Mouse (Mus musculus) limb, embryonic 14.5 days (tissue): Measurements from ENCODE around the gene 1700017B05Rik. TPM values are rescaled to one million over a fixed set of nuclear protein-coding genes. Genes with fewer than 3 reads are reported as not detected.

Experiments used
- ATAC-seq: fragments of 200-750 bp; cut with Nextera tagmentation; 2 replicates; pipeline ENCODE4 v1.8.0; 2017; ENCODE audit warnings: low read depth, moderate number of reproducible peaks, moderate TSS enrichment; ENCODE audit not compliant: low FRiP score
- DNase-seq: peaks from one replicate; pipeline ENCODE4 v3.0.0-alpha.2; 2015; ENCODE audit warnings: low spot score
- H3K27ac ChIP-seq: fragments of 300-500 bp; sonication (generic); replicated peaks from 2 replicates; pipeline ENCODE4 v1.5.1; 2014; ENCODE audit warnings: low read depth, mild to moderate bottlenecking, low read length, moderate library complexity, mixed read lengths
- H3K27me3 ChIP-seq: fragments of 300-500 bp; sonication (generic); 2 replicates; pipeline ENCODE4 v1.6.1; 2014; ENCODE audit warnings: low read length, mixed read lengths; ENCODE audit not compliant: control insufficient read depth, insufficient read depth
- H3K36me3 ChIP-seq: fragments of 300-500 bp; sonication (generic); 2 replicates; pipeline ENCODE4 v1.6.1; 2014; ENCODE audit warnings: mild to moderate bottlenecking, low read length, moderate library complexity, mixed read lengths; ENCODE audit not compliant: control insufficient read depth, insufficient read depth
- H3K4me1 ChIP-seq: fragments of 300-500 bp; sonication (generic); 2 replicates; pipeline ENCODE4 v1.6.1; 2014; ENCODE audit warnings: antibody characterized with exemption, low read length, mixed read lengths; ENCODE audit not compliant: control insufficient read depth, insufficient read depth
- H3K4me2 ChIP-seq: fragments of 300-500 bp; sonication (generic); replicated peaks from 2 replicates; pipeline ENCODE4 v1.6.1; 2014; ENCODE audit warnings: low read depth, mild to moderate bottlenecking, low read length, moderate library complexity; ENCODE audit not compliant: severe bottlenecking
- H3K4me3 ChIP-seq: fragments of 300-500 bp; sonication (generic); replicated peaks from 2 replicates; pipeline ENCODE4 v1.5.1; 2014; ENCODE audit warnings: low read length
- H3K9ac ChIP-seq: fragments of 300-500 bp; sonication (generic); 2 replicates; pipeline ENCODE4 v1.6.1; 2014; ENCODE audit warnings: mild to moderate bottlenecking, low read depth, low read length, moderate library complexity; ENCODE audit not compliant: severe bottlenecking
- H3K9me3 ChIP-seq: fragments of 300-500 bp; sonication (generic); 2 replicates; pipeline ENCODE4 v1.6.1; 2016; ENCODE audit warnings: low read length; ENCODE audit not compliant: control insufficient read depth
- POLR2A ChIP-seq: fragments of 200-500 bp; IDR thresholded peaks from 2 replicates; pipeline ENCODE4 v1.8.0; 2012; ENCODE audit warnings: inconsistent platforms, mild to moderate bottlenecking, moderate library complexity, borderline replicate concordance; ENCODE audit not compliant: insufficient read depth, insufficient read length; ENCODE audit errors: extremely low read depth
- WGBS: fragments of 180-500 bp; shearing (Covaris S2); extraction: QIAGEN DNeasy Blood & Tissue Kit; methylation state at CpG from one replicate; pipeline ENCODE4 v1.1.7; 2014; 5-methylcytosine and 5-hydroxymethylcytosine counted together
- polyA plus RNA-seq, 2 experiments: library from polyadenylated mRNA; depleted of rRNA in 1 of 2; stranded (reverse) in 1 of 2; unstranded in 1 of 2; fragments of >200 nt; fragmentation: Nextera tagmentation in 1 of 2; extraction: Ambion mirVana in 1 of 2; gene quantifications; 2 replicates each; pipeline versions ENCODE4 v1.2.1 to v1.2.3; 2012 to 2014

The 1700017B05Rik gene
- polyA plus RNA-seq, 2 experiments: 11.1 to 18.0 TPM

DNA sequence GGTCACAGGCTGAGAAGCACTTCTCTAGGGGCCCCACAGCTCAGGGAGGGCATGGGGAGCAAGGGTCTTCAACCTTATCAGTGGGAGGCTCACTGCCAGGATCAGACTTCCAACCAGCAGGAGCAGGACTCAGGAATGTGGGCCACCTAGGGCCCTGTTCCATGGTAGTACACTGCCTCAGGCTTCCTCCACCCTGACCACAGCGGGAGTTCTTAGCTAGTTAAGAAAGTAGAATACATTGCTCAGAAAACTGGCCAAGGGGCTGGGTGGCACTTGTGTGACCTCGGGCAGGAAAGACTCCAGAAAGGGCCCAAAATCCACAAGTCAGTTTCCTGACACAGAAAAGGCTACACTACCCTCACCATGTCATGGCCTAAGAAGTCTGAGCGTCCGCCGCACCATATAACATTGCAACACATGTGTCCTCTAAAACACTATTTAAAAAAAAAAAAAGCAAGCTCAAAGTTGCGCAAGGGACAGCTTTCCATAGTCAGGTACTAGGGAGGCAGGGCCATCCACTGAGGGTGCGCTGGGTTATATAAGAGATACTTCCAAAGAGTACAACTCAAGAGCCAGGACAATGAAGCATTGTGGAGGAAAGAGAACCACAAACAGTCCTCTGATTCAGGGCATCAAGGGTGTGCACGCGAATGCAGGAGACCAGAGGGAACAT is 7.5 kb downstream of the 1700017B05Rik start:
- WGBS: 91% methylated on average over 9 of the region's 9 CpGs
- Histone ChIP-seq H3K4me2 (no peak overlapping the region), H3K9ac (no peak overlapping the region; the same call in 1 of the 2 replicates), H3K27ac (no peak overlapping the region), H3K27me3 (no peaks in the 10 kb centered on the region), H3K9me3 (no peaks in the 10 kb centered on the region), H3K4me3 (no peak overlapping the region), H3K4me1 (no peaks in the 10 kb centered on the region), H3K36me3 (peaks cover 73% of the 10 kb centered on the region)
- no peak for TF ChIP-seq POLR2A
- DNase-seq: no peak
- ATAC-seq: no peak

GRCm38 (mm10) chr9:57254061-57254460 is 8.4 kb downstream of the 1700017B05Rik start:
- Histone ChIP-seq H3K27ac (no peak overlapping the region), H3K9me3 (no peaks in the 10 kb centered on the region), H3K27me3 (no peaks in the 10 kb centered on the region), H3K4me1 (no peaks in the 10 kb centered on the region), H3K9ac (no peak overlapping the region), H3K36me3 (peaks cover 73% of the 10 kb centered on the region), H3K4me3 (no peak overlapping the region), H3K4me2 (no peak overlapping the region)
- no peak for DNase-seq
- ATAC-seq: no peak
- WGBS: 91% methylated on average over 7 of the region's 7 CpGs
- no peak for TF ChIP-seq POLR2A

DNA sequence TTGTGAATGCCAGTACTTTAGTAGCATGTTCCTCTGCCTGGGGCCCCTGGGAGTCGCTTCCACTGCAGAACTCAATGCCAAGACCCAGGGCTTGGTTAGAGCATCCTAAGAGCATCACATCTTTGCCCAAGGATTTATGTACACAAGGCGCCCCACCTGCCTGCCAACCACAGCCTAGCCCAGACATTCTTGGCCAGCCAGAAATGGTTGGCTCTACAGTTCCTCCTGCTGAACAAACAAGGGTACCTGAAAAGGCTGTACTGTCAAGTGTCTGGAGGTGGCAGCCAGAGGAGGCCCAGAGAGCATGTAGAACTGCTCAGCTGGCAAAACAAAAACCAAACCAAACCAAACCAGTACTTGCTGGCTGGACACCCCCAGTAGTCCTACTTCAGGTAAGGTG is 11.3 kb downstream of the 1700017B05Rik start:
- ATAC-seq: no peak
- 84% methylated on average over 2 of the region's 2 CpGs for WGBS

DNA sequence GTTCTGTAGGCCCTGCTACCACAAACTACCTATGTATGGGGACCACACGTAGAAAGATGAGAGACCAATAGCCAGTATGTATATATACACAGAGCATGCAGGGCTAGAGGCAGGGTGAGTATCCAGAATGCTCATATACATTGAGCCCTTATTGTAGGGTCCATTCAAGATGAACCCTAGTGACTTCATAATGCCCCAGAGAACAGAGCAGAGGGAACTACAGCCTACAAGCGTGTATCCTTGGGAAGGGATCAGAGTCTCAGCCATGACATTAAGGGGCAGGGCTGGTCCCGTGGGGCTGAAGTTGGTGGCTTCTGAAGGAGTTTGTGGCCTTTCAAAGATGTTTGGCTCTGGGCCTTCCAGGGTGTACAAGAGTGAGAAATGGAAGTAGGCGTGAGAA is 12.4 kb downstream of the 1700017B05Rik start:
- 92% methylated on average over 4 of the region's 4 CpGs for WGBS
- no peak for DNase-seq
- no peaks in the 10 kb centered on the region for H3K9me3 ChIP-seq
- peaks cover 34% of the 10 kb centered on the region for H3K36me3 ChIP-seq
- ATAC-seq: no peak
- no peak overlapping the region for H3K4me2 ChIP-seq
- H3K9ac ChIP-seq: no peak overlapping the region
- no peaks in the 10 kb centered on the region for H3K27me3 ChIP-seq
- no peak overlapping the region for H3K4me3 ChIP-seq
- H3K4me1 ChIP-seq: no peaks in the 10 kb centered on the region
- TF ChIP-seq POLR2A: no peak
- no peak overlapping the region for H3K27ac ChIP-seq

More for the DNA sequence above, 11.3 kb downstream of the 1700017B05Rik start:
- peaks cover 45% of the 10 kb centered on the region for H3K36me3 ChIP-seq
- H3K4me1 ChIP-seq: no peaks in the 10 kb centered on the region
- H3K9ac ChIP-seq: no peak overlapping the region
- H3K4me2 ChIP-seq: no peak overlapping the region
- no peak for TF ChIP-seq POLR2A
- no peaks in the 10 kb centered on the region for H3K27me3 ChIP-seq
- no peak for DNase-seq
- no peak overlapping the region for H3K27ac ChIP-seq
- H3K9me3 ChIP-seq: no peaks in the 10 kb centered on the region
- H3K4me3 ChIP-seq: no peak overlapping the region

- DNase-seq (no peak), ATAC-seq (no peak)
- H3K36me3 ChIP-seq: peaks cover 18% of the 10 kb centered on the region
- H3K27ac ChIP-seq: no peak overlapping the region
- H3K4me2 ChIP-seq: no peak overlapping the region
- H3K9ac ChIP-seq: no peak overlapping the region
- no peaks in the 10 kb centered on the region for H3K9me3 ChIP-seq
- no peaks in the 10 kb centered on the region for H3K27me3 ChIP-seq
- 58% methylated on average over 7 of the region's 7 CpGs for WGBS
- no peaks in the 10 kb centered on the region for H3K4me1 ChIP-seq
- TF ChIP-seq POLR2A: no peak
- H3K4me3 ChIP-seq: no peak overlapping the region
These were observed 14.1 kb downstream of the 1700017B05Rik start for GRCm38 (mm10) chr9:57248030-57248942.
